Comparison of ENCODE assay signal across 20 mouse cellular contexts in the genomic region with DNA sequence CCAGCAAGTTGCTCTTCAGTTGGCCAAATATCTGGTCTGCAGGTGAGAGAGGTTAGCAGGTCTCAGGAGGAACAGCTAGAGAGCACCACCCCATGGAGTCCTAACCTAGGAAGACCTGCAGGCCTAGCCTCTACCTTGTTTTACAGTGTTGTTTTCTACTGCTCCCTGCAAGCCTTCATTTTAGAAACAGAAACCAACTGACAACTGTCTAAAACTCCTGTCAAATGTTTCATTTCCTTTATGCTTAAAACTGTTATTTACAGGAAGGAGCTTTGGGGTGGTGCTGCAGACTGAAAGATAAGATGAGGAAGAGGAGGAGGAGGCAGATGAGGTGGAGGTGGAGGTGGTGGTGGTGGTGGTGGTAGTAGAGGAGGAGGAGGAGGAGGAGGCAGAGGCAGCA.
DNase-seq lines count a peak whose midpoint lies in the region; ATAC-seq and TF ChIP-seq lines count a peak whose summit lies in the region.
"Had no signal": no experiment of that assay in that cellular context is flagged by ENCODE, and none has a peak within 500 bp of the region (broad histone marks: within the 10 kb centered on the region; RNA-seq: fewer than 3 reads in every experiment).

No protein-coding gene starts in this region.

- no peaks in the 10 kb centered on the region for H3K27me3 ChIP-seq in G1E (ENCODE audit: insufficient read depth, low read length)
- H3K27me3 ChIP-seq: forebrain, embryonic 13.5 days; hindbrain, embryonic 13.5 days; midbrain, embryonic 13.5 days had no signal

- H3K9me3 ChIP-seq in G1E (replicated peaks): no peaks in the 10 kb centered on the region
- H3K9me3 ChIP-seq: hindbrain, embryonic 13.5 days had no signal

- no peak for TF ChIP-seq CTCF in G1E (IDR thresholded peaks at IDR 0.05; ENCODE audit: low read depth, low read length)

- no peaks in the 10 kb centered on the region for H3K36me3 ChIP-seq in G1E (replicated peaks)
- H3K36me3 ChIP-seq: hindbrain, embryonic 13.5 days; midbrain, embryonic 13.5 days had no signal

- H3K4me1 ChIP-seq in G1E (ENCODE audit: insufficient read depth, low read depth, low read length): no peaks in the 10 kb centered on the region
- H3K4me1 ChIP-seq: forebrain, embryonic 13.5 days; hindbrain, embryonic 13.5 days; midbrain, embryonic 13.5 days had no signal

- peak; percentile 51 for DNase-seq in CD4-positive helper T cell, adult 2 months (ENCODE audit: low read depth, low spot score)
- no peak for DNase-seq in G1E (ENCODE audit: low spot score)
- no peak for DNase-seq in adrenal gland, postnatal 14 days
- DNase-seq in adrenal gland, adult (ENCODE audit: inconsistent age in 2 of 2, low spot score in 1 of 2): no peak
- no peak for DNase-seq in urinary bladder, postnatal 14 days (ENCODE audit: low spot score)
- no peak for DNase-seq in kidney, postnatal 25 days
- DNase-seq: adrenal gland, postnatal 36 days; cerebellum, adult 2 months; cerebellum, postnatal 25 days; gastrocnemius, postnatal 10 days; kidney, adult 18-20 months; layer of hippocampus, postnatal 36 days; liver; lung, adult 2 months; lung, postnatal 10 days had no signal

- no peak overlapping the region for H3K4me3 ChIP-seq in G1E (ENCODE audit: low read depth, low read length)
- H3K4me3 ChIP-seq: forebrain, embryonic 13.5 days; hindbrain, embryonic 13.5 days; midbrain, embryonic 13.5 days had no signal

- ATAC-seq in G1E (ENCODE audit: extremely low read depth, insufficient number of reproducible peaks, low FRiP score, poor library complexity, severe bottlenecking): peak; percentile 41; the same call in 1 of the 2 replicates
- peak; percentile 14 to 15; a peak in 1 of 4 replicates for ATAC-seq in hematopoietic stem cell, adult 5-6 weeks (replicated peaks in 1 of 2; ENCODE audit: insufficient read depth in 1 of 2, low FRiP score in 2 of 2, low TSS enrichment in 1 of 2, low read depth in 1 of 2, poor library complexity in 2 of 2, severe bottlenecking in 2 of 2)
- ATAC-seq in megakaryocyte progenitor cell, adult 5-6 weeks (replicated peaks; ENCODE audit: poor library complexity): peak; percentile 42
- ATAC-seq: forebrain, embryonic 13.5 days; midbrain, embryonic 13.5 days had no signal
